Mouse (Mus musculus) left cerebral cortex, postnatal 14 days (tissue): ENCODE data around the gene Kcnk13. TPM values are rescaled to one million over a fixed set of nuclear protein-coding genes. Genes with fewer than 3 reads are reported as not detected.
"Not testable (repeated sequence)": the region's sequence is repeated elsewhere in the genome, so short reads cannot be mapped to it uniquely, and the experiment has no call there.

Experiments used
- DNase-seq, 2 experiments: peaks; one replicate each; pipeline ENCODE4 v3.0.0; 2021 to 2022; ENCODE audit warnings: low spot score in 2 of 2, mixed read lengths in 1 of 2
- intact Hi-C: fragments of 180-260 bp; cut with DNase I; formaldehyde crosslinking; loops from one replicate; pipeline ENCODE4 v1.15.1; 2025
- total RNA-seq, 2 experiments: library from RNA; stranded (reverse); gene quantifications; 2 replicates each; pipeline ENCODE4 v1.2.3; 2021

The Kcnk13 gene
- total RNA-seq, 2 experiments from 2014 or later, result 4.8 to 6.4 TPM

DNA sequence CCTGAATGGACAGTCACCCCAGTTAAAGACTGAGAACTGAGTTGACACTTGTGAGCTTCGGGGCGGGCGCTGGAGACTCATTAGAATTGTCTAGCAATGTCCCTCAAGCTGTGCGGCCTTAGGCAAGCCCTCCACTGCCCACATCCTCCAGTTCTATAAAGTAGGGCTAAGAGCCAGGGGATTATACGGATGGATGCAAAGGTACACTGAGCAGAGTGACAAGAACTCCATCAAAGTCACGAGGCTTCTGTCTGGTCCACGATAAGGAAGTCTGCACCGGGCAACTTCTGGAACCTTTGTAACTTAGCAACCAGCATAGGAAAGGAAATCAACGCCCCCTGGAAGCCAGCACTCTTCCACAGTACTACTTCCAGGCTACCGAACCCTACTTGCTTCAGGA lies 4.4 kb upstream of the Kcnk13 start:
- intact Hi-C loops, result no loop called here
- no peak for DNase-seq

DNA sequence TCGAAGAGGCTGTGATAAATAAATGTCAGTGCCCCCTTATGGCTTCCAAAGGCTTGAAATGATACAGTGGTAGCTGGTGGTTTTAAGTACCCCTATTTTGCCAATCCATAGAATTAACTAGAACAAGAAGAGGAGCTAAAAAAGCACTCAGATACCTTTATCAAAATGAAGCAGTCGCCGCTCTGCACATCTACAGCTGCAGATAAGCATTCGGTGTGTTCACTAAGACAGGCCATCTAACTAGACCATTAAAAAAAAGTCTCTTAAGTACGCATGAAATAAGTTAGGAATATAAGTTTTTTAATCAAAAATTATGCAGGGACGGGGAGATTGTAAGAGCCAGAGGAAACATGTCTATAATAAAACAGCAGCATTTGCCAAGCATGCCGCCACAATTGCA lies 3.6 kb upstream of the Kcnk13 start:
- no peak for DNase-seq
- intact Hi-C loops, result no loop called here

DNA sequence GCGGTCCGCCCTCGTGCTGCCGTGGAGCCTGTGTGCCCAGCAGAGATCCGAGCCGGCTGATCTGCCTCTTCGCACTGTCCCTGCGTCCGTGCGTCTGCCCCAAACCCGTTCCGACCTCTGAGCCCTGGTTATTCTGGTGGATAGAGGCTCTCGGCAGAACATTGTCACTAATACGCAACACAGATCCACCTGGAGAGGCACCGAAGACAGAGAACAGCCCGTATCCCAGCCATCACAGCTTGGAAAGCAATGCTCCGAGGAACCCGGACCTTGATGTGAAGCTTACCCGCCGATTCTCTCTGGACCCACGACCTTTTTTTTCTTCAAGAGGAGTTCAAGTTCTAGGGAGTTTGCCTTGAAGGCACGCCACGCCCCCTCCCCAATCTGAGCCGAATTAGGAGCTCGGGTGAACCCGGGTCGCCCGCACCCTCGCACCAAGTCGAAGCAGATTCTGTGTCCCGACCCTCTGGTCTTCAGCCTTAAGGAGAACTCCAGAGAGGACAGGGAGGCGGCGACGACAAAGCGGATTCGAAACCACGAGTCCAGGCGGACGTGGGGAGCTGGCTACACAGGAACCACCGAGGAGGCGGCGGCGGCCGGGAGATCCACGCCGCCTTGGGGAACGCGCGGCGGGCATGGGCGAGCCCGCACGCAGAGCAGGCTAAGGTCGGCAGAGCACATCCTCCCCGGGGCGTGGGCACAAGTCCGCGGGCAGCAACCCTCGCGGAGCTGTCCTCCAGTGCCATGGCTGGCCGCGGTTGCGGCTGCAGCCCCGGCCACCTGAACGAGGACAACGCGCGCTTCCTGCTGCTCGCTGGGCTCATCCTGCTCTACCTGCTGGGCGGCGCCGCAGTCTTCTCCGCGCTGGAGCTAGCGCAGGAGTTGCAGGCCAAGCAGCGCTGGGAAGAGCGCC lies 1.2 kb downstream of the Kcnk13 start:
- intact Hi-C loops, result loop anchor here (5.0 kb wide), 1 partner anchor 142 kb away; no protein-coding TSS in a partner anchor
- peak in 1 of 2 experiments; percentile 42 for DNase-seq

DNA sequence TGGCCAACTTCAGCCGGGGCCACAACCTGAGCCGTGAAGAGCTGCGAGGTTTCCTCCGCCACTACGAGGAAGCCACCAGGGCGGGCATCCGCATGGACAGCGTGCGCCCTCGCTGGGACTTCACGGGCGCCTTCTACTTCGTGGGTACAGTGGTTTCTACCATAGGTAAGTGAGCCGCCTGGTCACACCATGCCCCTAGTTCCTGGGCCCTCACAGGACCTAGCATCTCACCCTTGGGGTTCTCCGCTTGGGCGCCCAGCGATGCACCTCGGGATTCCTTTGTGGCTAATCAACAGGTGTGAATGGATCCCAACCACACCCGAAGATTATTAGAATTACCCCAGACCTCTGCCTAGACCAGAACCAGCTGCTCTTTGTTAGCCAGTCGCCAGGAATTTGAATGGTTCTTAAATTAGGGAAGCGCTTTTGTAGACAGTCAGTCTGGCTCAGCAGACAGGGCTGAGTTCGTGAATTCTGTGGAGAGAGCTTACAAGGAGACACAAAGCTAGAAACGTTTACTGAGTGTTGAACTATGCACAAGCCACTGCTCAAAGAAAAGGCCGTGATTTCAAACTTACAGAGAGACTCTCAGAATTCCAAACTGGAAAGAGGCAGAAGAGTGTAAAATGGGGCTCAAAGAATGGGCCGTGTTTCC lies 1.9 kb downstream of the Kcnk13 start:
- no peak for DNase-seq
- intact Hi-C loops, result loop anchor here (5.0 kb wide), 1 partner anchor 141 kb away; no protein-coding TSS in a partner anchor

DNA sequence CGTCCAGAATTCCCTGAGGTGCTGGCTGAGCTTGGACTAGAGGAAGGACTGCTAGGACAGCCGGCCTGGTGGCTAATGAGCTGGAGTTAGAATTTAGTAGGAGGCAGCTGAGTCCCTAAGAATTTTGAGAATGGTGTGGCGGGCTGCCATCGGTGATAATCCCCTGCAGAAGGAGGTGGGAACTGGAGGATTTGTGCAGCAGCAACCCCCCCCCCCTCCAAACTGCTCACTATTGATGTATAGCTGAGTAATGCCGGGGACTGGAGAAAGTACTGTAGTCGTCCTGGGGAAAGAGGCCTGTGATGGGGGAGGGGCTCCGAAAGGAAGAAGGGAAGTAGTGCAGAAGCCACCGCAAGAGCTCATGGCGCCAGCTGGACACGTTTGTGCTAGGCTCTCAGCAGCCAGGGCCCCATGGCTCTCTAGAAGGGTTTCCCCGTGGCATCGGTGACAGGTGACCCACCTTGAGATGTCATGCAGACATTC lies 2.6 kb downstream of the Kcnk13 start:
- intact Hi-C loops, result loop anchor here (5.0 kb wide), 1 partner anchor 140 kb away; no protein-coding TSS in a partner anchor
- DNase-seq, result no peak

DNA sequence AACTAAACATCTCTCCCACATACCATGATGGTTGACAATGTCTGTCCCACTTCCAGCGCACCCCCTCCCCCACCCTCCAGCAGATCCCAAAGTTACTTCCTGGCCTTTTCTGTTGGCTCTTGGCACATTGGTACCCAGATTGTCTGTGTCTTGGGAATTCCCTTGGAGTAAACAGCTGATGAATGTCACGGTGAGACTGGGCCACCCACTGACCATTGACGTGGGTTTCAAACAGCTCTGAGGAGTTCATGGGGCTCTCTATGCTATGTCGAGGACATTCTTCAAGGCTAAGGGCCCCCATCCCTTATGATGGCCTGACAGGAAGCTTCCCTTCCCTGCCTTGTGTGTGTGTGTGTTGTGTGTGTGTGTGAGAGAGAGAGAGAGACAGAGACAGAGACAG lies 5.6 kb downstream of the Kcnk13 start:
- DNase-seq, result no peak
- intact Hi-C loops, result loop anchor here (5.0 kb wide), 1 partner anchor 137 kb away; no protein-coding TSS in a partner anchor

DNA sequence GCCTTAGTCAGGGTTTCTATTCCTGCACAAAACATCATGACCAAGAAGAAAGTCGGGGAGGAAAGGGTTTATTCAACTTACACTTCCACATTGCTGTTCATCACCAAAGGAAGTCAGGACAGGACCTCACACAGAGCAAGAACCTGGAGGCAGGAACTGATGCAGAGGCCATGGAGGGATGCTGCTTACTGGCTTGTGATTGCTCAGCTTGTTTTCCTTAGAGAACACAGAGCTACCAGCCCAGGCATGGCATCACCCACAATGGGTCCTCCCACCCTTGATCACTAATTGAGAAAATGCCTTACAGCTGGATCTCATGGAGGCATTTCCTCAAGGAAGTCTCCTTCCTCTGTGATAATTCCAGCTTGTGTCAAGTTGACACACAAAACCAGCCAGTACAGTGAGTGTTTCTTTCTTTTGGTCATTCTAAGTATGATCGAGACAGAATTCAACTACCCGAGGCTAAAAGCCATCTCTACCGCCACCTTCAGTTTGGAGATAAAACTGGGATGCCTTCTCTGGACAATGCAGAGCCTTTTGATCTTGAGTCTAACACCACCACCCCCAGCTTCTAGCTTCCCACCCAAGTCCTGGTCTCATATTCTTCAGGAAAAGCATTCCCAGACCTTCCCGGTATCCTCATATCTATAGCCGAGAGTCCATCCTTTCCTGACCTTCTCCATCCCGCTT lies 7.1 kb downstream of the Kcnk13 start:
- DNase-seq, intact Hi-C loops: not testable (repeated sequence)

DNA sequence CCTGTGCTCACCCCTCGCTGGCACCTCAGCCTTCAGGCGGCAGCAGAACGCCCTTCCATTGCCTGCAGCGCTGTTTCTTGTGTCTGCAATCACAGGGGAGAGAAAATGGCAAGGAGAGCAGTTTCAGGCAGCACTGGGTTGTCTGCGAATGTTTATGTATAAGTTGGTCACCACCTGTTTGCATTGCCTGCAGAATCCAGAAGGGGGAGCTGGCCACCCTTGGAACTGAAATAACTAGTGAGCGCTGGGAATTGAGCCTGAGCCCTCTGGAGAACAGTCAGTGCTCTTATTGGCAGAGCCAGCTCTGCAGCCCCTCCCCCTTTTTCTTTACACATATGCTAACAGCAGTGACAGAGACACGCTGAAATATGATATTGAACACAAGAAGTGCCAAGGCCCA lies 8.5 kb downstream of the Kcnk13 start:
- intact Hi-C loops, result no loop called here
- DNase-seq, result no peak

DNA sequence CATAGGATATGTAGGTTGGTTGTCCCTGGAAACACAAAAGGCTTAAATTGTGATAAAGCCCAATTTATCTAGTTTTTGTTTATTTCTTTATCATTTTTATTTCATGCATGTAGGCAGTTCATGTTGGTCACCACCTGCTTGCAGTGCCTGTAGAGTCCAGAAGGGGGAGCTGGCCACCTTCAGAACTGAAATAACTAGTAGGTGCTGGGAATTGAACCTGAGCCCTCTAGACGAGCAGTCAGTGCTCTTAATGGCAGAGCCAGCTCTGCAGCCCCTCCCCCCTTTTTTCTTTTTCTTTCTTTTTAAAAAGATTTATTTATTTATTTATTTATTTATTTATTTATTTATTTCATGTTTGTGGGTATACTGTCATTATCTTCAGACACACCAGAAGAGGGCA lies 9.4 kb downstream of the Kcnk13 start:
- intact Hi-C loops, result no loop called here
- DNase-seq, result no peak

DNA sequence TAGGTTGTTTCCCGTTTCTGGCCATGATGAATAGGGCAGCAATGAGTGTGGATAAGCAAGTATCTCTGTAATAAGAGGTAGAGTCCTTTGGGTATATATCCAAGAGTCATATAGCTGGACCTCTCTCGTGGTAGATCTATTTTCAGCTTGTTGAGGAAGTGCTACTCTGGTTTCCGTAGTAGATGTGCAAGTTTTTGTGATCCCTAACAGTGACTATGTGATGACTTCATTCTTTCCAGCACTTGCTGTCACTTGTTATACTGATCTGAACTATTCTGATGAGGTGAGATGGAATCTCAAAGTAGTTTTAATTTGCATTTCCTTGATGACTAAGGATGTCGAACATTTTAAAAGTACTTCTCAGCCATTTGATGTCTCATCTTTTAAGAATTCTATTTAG lies 15.2 kb downstream of the Kcnk13 start:
- no peak for DNase-seq
- intact Hi-C loops, result no loop called here

DNA sequence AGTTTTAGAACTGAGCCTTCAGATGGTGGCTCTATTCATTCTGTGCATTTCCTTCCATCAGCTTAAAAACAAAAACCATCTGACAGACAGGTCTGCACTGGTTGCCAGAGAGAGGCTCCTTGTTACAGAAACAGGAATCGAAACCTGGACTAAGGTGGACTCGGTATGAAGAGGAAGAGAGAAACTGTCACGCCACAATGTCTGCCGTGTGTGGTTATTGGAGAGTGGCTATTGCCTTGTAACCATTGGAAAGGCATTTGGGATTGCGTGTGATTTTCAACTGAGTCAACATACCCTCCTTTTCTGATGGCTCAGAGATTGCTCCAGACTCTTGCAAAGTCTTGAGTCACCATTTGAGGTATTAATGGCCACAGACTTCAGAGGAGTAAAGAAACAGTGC lies 22.5 kb downstream of the Kcnk13 start:
- DNase-seq, result no peak
- intact Hi-C loops, result no loop called here

DNA sequence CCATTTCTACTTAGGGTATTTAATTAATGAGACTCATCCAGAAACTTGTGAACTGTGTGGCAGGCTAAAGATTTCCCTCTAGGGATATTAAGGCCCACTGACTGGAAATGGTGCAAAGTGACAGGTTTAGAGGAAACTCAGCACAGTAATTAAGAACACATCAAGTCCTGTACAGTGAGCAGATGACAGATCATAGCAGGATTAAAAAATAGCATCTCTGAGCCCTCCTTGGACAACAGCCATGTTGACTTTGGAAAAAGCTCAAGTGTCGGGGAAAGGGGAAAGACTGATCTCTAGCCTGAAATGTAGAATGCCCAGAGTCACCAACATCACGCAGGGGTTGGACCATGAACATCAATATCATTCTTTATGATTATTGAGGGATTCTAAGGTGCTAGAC lies 23.8 kb downstream of the Kcnk13 start:
- DNase-seq, result no peak
- intact Hi-C loops, result no loop called here

DNA sequence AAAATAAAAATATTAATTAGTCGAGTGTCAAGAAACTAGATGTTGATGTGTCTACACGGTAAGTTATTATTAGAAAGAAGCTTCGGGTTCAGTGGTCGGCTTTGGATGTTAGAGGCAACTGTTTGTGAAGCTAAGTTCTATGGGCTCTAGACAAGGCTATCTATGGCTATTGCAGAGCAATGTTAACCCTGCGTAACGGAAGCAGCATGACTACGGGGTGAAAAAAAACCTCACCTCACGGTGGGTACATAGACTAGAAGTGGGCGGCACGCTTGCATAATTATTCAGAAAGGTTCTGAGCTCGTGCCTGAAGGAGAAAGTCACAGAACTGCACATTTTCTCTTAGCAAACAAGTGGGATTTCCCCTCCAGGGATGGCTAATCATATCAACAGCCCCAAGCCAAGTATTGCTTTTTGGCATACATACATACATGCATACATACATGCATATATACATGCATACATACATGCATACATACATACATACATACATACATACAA lies 28.1 kb downstream of the Kcnk13 start:
- intact Hi-C loops, result no loop called here
- no peak for DNase-seq

DNA sequence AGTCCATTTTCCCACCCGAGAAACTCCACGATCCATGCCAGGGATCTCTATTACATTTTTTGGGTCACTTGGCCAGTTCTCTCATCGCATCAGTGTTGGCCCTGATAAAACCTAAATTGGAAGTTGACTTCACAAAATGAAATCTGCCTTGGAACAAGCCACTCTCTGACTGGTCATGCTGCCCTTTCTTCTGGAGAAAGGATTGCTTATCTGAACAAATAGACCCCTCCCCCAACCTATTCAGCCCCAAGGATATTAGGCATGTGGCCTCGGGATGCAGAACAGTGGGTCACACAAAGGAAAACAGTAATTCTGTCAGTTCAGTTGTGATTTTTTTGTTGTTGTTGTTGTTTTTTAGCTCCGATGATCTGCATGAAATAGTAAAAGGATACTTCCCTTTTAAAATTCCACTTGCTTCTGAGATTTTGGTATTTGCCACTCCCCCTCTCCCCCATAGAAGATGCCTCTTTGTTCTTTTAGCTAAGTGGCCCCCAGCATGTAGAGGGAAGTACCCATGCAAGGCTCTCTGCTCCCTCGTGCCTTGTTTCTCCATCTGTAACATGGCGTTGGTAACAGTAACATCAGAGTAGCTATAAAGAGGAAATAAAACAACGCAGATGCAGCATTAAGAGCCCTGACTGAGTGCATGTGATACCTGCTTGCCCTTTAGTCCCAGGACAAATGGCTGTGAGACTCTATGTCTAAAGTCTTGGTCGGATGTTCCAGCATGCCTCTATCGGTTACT lies 29.0 kb downstream of the Kcnk13 start:
- no peak for DNase-seq
- intact Hi-C loops, result no loop called here

DNA sequence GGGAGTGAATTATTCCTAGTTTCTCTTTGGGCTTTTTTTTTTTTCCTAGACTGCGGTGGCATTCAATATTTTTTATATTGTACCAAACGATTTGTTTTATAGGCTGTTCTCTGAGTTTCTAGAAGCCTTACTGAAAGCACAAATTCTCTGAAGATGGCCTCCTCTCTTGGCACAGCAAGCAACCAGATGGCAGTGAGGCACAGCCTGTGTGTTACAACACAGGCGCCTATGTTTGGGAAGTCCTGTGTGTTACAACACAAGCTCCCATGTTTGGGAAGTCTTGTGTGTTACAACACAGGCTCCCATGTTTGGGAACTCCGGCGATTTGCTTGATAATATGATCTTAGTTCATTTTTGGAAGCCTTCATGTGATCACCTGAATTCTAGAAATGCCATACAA lies 31.7 kb downstream of the Kcnk13 start:
- DNase-seq, result peak in 1 of 2 experiments; percentile 18
- intact Hi-C loops, result no loop called here

DNA sequence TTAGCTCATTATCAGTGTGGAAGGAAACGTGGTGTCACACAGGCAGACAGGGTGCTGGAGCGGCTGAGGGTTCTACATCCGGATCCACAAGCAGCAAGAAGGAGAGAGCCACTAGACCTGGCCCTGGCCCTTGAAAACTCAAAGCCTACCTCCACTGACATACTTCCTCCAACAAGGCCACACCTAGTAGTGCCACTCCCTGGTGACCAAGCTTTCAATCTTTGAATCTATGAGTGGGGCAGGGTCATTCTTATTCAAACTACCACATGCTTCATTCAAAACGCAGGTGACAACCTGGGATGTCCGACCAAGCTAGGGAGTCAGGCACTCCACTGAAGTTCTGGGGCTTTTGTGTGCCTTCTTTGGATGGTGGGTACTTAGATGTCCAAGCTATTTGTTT lies 35.4 kb downstream of the Kcnk13 start:
- intact Hi-C loops, result no loop called here
- DNase-seq, result no peak

DNA sequence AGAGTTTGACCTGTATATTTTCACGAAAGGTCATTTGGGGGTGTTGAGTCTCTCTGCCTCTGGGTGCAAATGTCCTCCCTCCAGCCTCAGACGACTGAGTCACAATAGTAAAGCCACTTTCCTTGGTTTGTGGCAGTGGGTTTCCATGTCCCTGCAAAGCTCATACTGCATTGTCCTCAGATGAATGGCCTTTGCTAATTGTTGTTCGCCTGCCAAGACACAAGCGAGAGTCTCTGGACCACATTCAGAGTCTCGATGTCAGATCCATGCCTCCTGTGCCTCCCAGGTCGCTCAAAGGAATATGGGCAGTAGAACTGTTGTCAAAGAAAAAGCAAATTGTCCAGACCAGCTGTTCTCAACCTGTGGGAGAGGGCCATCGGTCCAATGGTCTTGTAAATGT lies 36.1 kb downstream of the Kcnk13 start:
- no peak for DNase-seq
- intact Hi-C loops, result no loop called here

DNA sequence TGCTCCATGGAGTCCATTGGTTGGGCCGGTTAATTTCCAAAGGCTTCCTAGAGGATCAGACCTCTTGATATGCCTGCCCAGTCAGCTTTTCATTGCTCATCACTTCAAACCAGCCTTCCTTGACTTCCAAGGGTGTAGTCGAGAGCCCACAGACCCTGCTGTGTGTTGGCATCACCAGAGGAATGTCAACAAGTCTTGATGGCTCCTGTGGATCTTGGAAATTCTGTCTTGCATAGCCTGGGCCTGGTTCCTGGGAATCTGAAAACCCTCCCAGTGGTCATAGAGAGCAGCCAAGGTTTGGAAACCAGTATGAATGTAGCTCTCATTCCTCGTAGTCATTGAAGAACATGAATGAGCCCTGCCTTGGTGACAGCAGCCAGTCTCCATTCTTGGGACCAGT lies 36.9 kb downstream of the Kcnk13 start:
- intact Hi-C loops, result no loop called here

DNA sequence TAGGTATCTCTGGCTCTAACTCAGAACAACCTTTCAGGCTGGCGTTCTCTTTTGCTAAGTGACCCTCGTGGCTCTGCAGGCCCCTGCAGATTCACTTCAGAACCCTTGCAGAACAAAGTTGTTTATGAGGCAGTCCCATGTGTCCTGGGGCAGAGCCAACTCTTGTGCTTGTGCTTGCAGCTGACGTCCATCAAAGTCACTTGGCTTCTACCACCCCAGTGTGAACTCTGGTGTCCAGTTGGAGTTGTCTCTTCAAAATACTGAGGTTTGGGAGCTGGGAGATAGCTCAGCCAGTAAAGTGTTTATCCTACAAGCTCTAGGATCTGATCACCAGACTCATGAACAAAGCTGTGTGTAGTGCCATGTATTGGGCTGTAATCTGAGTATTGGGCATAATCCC lies 37.6 kb downstream of the Kcnk13 start:
- no peak for DNase-seq
- intact Hi-C loops, result no loop called here

More for the DNA sequence above, 36.9 kb downstream of the Kcnk13 start:
- DNase-seq, result no peak
